19 mouse cellular contexts compared by ENCODE assay signal in genomic region chr2:8094157-8094556, GRCm38 (mm10).
DNase-seq lines count a peak whose midpoint lies in the region; ATAC-seq lines count a peak whose summit lies in the region.
"Had no signal": no experiment of that assay in that cellular context is flagged by ENCODE, and none has a peak within 500 bp of the region (broad histone marks: within the 10 kb centered on the region; RNA-seq: fewer than 3 reads in every experiment).

No protein-coding gene starts in this region.

- no peaks in the 10 kb centered on the region for H3K4me1 ChIP-seq in hindbrain, embryonic 16.5 days (ENCODE audit: control insufficient read depth, insufficient read depth, low read depth, low read length)
- H3K4me1 ChIP-seq in hindbrain, embryonic 13.5 days (replicated peaks) = no peaks in the 10 kb centered on the region
- H3K4me1 ChIP-seq: heart, embryonic 13.5 days; intestine, embryonic 15.5 days; lung, embryonic 15.5 days; neural tube, embryonic 12.5 days had no signal

- H3K4me3 ChIP-seq in hindbrain, embryonic 16.5 days (ENCODE audit: low read length) = no peak overlapping the region
- H3K4me3 ChIP-seq in hindbrain, embryonic 13.5 days = no peak overlapping the region
- H3K4me3 ChIP-seq: erythroblast, embryonic 14.5 days; heart, embryonic 13.5 days; intestine, embryonic 15.5 days; lung, embryonic 15.5 days; neural tube, embryonic 12.5 days had no signal

- peak; percentile 16 for DNase-seq in brain, embryonic 18.5 days (ENCODE audit: low read depth, low spot score)
- DNase-seq in cerebellum, adult 18-20 months = peak; percentile 66 to 68
- peak; percentile 66 to 74 for DNase-seq in cerebellum, postnatal 25 days
- DNase-seq in frontal cortex, postnatal 25 days (ENCODE audit: low spot score in 2 of 2) = no peak
- DNase-seq in adipocyte (ENCODE audit: low spot score) = no peak
- DNase-seq: adrenal gland, adult 8-10 months; gastrocnemius, postnatal 14 days; heart, adult 18-20 months; lung, postnatal 4 days; thymus, postnatal 25 days had no signal

- no peaks in the 10 kb centered on the region for H3K27me3 ChIP-seq in hindbrain, embryonic 16.5 days (replicated peaks; ENCODE audit: control insufficient read depth, insufficient read depth, low read length)
- H3K27me3 ChIP-seq in hindbrain, embryonic 13.5 days = no peaks in the 10 kb centered on the region
- H3K27me3 ChIP-seq: heart, embryonic 13.5 days; intestine, embryonic 15.5 days; lung, embryonic 15.5 days; neural tube, embryonic 12.5 days had no signal

- no peak overlapping the region for H3K9ac ChIP-seq in hindbrain, embryonic 16.5 days (ENCODE audit: low read depth, low read length)
- no peak overlapping the region for H3K9ac ChIP-seq in hindbrain, embryonic 13.5 days
- H3K9ac ChIP-seq: heart, embryonic 13.5 days; intestine, embryonic 15.5 days; liver, embryonic 14.5 days; lung, embryonic 15.5 days; neural tube, embryonic 12.5 days had no signal

- no peaks in the 10 kb centered on the region for H3K36me3 ChIP-seq in hindbrain, embryonic 16.5 days (ENCODE audit: control insufficient read depth, insufficient read depth, low read length)
- no peaks in the 10 kb centered on the region for H3K36me3 ChIP-seq in hindbrain, embryonic 13.5 days
- H3K36me3 ChIP-seq: heart, embryonic 13.5 days; intestine, embryonic 15.5 days; lung, embryonic 15.5 days; neural tube, embryonic 12.5 days had no signal

- peak; percentile 90 for ATAC-seq in hindbrain, embryonic 16.5 days
- no peak for ATAC-seq in hindbrain, embryonic 13.5 days (ENCODE audit: low FRiP score)
- ATAC-seq: intestine, embryonic 15.5 days had no signal

- no peaks in the 10 kb centered on the region for H3K9me3 ChIP-seq in hindbrain, embryonic 16.5 days (ENCODE audit: control insufficient read depth, low read length)
- H3K9me3 ChIP-seq in hindbrain, embryonic 13.5 days = no peaks in the 10 kb centered on the region
- H3K9me3 ChIP-seq: heart, embryonic 13.5 days; intestine, embryonic 15.5 days; lung, embryonic 15.5 days; neural tube, embryonic 12.5 days had no signal

- H3K4me2 ChIP-seq in hindbrain, embryonic 16.5 days (ENCODE audit: low read length) = no peak overlapping the region
- H3K4me2 ChIP-seq in hindbrain, embryonic 13.5 days = no peak overlapping the region
- H3K4me2 ChIP-seq: heart, embryonic 13.5 days; intestine, embryonic 15.5 days; lung, embryonic 15.5 days; neural tube, embryonic 12.5 days had no signal

- WGBS in hindbrain, embryonic 16.5 days = 52% methylated on average over 2 of the region's 2 CpGs
- WGBS in hindbrain, embryonic 13.5 days = 82% methylated on average over 2 of the region's 2 CpGs

- H3K27ac ChIP-seq in hindbrain, embryonic 16.5 days (ENCODE audit: low read depth, low read length) = no peak overlapping the region
- H3K27ac ChIP-seq in hindbrain, embryonic 13.5 days = no peak overlapping the region
- H3K27ac ChIP-seq: heart, embryonic 13.5 days; intestine, embryonic 15.5 days; kidney, postnatal 0 days; liver, embryonic 14.5 days; lung, embryonic 15.5 days; neural tube, embryonic 12.5 days had no signal

Comparison
In these comparisons a context has a peak if more than half of its experiments do, and no peak if none do; other contexts are left out.
1. DNase-seq: peak in brain, embryonic 18.5 days (single experiment), cerebellum, adult 18-20 months (2 of 2) and cerebellum, postnatal 25 days (2 of 2); none in frontal cortex, postnatal 25 days (0 of 2) and adipocyte (single experiment).